Mouse (Mus musculus) testis, postnatal 10 days (tissue): ENCODE results near the gene Tigd4.
A peak's percentile ranks its signal among the peaks of the same experiment; 100 is the strongest.
"Not testable (repeated sequence)": the region's sequence is repeated elsewhere in the genome, so short reads cannot be mapped to it uniquely, and the experiment has no call there.

Experiments used
- DNase-seq: peaks from one replicate; pipeline ENCODE4 v3.0.0; 2021; ENCODE audit warnings: low spot score

The Tigd4 gene

DNA sequence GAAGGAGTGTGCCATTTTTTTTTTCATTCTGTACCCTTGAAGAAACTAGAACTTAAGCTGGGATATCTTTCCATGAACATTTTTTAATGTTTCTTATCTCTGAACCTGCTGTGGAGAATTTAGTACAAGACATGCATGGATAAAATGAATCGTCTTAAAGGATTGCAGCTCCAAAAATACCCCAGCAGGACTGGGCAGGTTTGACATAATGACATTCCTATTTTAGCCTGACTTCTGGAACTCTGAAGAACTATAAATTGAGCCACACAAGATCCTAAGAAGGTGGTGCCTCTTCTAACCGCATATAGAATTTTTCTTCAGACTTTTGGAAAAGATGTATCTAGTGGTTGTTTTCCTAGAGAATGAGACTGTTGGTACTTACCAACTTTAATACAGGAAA is at the start of gene Tigd4:
TSS of gene Tigd4 (plus strand) at position 301 of the 400 bp plus-strand sequence.
- DNase-seq: no peak

DNA sequence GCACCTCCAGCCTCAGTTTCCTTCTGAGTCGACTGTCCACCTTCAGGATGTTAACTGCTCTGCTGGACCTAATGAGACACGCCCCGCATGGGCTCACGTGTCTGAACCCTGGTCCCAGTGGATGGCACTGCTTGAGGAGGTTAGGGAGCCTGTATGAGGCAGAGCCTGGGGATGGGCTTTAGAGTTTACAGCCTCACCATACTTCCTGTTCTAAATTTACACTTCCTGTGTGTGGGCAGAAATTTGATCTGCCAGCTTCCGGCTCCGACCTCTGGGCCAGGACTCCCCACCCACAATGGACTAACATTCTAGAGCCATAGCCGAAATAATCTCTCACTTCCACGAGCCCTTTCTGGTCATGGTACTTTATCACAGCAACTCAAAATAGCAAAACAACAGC is 46.2 kb upstream of the Tigd4 start:
- no peak for DNase-seq

DNA sequence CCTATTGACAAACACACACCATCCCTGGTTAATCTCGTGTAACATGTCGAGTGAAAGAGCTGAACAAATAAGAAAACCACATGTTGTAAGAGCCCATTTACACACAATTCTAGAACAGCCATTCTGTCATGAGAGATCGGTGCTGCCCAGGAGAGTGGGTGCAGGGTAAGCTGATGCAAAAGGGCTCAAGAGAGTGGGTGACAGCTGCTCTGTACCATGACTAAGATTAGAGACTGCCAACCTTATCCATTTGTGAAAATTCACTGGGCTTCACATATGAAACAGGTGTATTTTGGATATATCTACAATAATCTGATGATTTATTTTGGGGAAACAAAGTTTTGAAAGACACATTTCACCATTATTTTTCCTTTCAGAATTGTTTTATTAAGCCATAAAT is 37.6 kb upstream of the Tigd4 start:
- no peak for DNase-seq

DNA sequence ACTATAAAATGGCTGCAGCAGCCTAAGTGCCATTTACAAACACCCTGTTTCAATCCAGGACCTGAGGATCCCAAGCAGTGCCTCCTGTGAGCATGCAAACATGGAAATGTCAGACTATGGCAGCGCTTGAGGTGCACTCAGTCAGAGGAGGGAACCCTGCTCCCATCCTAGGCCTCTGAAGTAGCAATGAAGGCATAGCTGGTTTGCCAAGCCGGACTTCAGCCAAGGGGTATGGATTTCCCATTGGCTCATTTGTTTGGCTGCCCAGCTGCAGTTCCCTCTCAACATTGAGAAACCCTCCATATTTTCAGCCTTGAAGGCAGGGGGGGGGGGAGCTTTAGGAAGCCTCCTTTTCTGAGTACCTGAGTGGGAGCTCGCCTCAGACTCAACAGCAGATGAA is 35.1 kb upstream of the Tigd4 start:
- no peak for DNase-seq

DNA sequence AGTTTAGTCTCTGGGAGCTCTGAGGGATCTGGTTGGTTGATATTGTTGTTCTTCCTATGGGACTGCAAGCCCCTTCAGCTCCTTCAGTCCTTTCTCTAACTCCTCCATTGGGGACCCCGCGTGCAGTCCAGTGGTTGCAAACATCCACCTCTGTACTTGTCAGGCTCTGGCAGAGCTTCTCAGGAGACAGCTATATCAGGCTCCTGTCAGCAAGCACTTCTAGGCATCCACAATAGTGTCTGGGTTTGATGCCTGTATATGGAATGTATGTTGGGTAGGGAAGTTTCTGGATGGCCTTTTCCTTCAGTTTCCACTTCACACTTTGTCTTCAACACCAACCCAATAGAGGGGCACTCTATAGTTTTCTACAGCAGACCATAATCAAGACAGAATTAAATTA is 30.5 kb upstream of the Tigd4 start:
- DNase-seq: not testable (repeated sequence)

DNA sequence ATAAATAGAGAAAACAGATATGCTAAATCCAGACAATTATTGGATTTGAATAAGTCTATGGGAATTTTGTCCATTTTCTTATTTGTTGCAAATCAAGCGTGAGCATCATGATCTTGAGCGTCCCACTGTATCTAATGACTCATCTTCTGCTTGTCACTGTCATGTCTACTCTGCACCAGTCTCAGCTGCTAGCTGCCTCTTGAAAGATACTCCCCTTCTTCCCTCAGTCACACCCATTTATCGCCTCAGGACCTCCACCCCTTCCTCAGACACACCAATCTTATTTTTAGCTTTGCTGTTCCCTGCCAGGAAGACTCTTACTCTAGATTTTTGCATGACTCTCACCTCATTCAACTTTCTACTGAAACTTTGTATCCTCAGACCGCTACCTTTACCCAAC is 30.0 kb upstream of the Tigd4 start:
- no peak for DNase-seq

DNA sequence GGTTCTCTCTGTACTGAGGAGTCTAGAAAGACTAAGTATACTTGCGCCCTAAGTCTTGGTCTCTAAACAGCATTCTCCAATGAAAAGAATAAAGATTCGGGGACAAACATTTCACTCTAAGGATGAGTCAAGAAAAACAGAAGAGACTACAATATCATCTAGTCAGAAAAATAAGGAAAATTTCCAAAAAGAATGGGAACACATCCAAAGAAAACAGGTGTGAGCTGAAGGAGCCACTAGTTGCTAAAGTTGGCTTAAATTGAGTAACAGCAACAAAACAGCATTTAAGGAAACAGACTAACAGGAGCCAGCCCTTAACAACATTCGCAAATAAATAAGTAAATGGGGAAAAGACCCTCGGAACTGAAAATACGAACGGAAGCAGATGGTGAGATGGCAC is 24.8 kb upstream of the Tigd4 start:
- no peak for DNase-seq

DNA sequence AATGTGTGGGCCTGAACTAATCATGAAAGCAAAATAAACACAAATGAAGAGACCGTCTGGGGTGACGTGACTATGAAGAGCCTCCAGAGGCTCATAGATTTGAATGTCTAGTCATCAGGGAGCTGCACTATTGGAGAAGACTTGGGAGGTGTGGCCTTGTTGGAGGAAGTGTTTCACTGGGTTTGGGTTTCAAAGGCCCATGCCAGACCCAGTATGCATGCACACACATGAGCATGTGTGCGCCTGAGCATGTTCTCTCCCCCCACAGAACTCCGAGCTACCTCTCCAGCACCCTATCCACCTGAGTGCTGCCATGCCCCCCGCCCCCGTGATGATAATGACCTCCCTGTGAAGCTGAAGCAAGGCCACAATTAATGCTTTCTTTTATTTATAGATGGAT is 23.8 kb upstream of the Tigd4 start:
- DNase-seq: no peak

DNA sequence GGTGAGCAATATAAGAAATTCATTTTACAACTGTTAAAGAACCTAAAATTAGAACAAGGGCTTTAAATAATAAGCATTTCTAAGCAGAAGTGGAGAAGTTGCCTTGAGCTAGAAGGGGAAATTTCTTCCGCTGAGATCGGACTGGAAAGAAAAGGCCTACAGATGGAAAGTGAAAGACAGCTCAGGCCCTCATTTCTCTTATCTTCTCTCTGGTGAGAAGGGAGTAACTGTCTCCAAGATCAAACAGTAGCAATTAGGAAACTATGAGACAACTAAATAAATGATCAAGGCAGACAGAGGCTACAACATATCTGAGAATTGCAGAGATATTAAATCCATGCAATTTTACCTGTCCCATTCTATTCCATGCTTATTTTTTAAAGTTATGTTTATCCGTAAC is 22.9 kb upstream of the Tigd4 start:
- no peak for DNase-seq

DNA sequence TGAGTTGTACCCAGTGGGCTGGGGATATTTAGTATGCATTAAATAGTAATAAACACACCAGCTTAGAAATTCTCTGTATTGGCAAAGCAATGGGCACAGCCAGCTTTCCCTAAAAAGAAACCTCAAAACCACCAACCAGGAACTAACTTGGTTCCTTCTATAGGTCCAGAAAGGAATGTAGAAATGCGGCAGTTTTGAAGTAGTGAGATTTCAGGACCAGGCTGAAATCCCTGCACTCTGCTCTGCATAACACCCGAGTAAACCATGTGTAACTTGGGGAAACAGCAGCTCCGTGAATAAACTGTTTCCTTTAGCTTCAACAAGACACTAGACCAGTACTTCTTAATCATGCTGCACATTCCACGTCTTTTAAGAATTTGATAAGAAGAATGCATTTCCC is 12.7 kb upstream of the Tigd4 start:
- DNase-seq: no peak

DNA sequence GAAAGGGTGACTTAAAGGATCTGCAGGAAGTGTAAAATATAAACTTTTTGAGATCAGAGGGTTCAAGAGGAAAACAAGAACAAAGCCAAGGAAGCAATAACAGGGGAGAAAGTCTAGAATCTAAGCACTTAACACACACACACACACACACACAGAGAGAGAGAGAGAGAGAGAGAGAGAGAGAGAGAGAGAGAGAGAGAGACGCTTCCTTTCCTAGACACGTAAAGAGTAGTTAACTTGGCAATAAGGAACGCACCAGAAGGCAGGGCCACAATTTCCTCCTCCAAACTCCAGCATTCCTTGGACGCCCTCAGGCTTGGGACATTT is 11.7 kb upstream of the Tigd4 start:
- DNase-seq: no peak

DNA sequence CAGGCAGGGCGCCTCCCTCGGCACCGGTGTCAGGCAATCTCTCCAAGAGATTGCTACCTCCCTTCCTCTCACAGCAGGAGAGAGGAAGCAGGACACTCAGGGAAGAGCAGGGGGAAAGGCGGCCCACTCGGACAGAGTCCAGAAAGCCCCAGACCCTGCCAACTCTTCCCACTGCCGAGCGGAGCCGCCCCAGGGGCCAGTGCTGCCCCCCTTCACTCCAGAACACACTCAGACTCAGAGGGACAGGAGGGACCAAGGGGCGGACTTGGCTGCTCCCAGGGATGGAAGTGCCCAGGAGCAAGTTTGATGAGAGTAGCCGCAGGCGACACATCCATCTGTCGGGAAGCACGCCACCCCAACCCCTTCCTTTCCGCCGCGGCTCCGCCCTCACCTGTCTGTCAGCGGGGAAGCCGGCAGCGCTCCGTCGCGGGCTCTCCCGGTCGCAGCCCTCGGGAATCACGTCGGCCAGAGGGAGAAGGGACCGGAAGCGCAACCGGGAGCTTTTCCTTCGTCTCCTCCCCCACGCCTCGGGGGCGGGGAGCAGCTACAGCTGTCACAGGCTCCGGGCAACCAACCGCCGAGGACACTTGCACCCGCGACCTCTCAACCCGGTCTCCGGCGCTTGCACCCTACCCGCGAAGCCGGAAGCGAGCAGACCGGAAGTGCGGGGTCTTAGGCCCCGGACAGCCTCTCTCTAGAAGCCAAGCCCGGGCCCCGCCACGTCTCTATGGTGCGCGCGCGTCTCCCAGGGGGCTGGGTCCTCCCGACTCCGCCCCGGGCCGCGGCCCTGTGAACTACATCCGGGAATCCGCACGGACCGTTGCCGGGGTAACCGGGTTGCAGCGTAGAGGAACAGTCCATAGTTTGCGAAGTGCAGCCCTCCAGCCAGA is 11.1 kb upstream of the Tigd4 start, which contains the start of gene Arfip1:
TSS of gene Arfip1 (minus strand) at position 603 of the 890 bp plus-strand sequence.
- DNase-seq: peak; percentile 99

DNA sequence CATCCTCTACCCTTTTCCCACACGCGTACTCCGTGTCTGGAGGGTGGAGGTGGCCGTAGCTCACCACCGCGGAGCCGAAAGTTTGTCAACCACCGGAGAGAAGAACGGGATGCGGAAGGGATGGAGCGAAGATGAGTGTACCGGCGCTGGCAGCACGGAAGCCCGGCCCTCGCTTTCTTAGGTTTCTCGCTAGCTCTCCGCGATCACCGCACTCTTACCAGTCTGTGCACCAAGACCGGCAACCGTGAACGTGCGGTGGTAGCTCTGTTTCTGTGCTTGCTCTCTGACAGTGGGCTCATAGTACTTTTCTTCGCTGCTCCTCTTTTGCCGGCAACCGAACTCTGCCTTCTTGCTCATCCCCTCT is 10.5 kb upstream of the Tigd4 start:
- no peak for DNase-seq

DNA sequence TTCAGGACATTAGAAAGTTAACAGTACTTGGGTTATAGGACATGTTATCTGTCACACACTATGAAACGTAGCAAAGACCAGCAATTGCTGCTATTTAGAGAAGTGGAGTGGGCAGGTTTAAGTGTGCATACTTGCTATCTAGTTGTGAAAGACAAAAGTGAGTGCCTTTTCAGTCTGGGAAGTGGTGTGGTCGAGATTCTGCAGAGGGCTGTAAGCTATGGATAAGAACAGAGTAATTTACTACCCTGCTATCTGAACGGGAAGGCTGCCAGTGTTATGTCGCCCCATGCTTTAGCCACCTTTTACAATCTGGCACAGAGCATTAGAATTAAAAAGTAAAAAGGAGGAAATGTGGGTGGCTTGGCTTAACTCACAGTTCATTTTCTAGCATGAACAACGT is 6.6 kb upstream of the Tigd4 start:
- DNase-seq: no peak

DNA sequence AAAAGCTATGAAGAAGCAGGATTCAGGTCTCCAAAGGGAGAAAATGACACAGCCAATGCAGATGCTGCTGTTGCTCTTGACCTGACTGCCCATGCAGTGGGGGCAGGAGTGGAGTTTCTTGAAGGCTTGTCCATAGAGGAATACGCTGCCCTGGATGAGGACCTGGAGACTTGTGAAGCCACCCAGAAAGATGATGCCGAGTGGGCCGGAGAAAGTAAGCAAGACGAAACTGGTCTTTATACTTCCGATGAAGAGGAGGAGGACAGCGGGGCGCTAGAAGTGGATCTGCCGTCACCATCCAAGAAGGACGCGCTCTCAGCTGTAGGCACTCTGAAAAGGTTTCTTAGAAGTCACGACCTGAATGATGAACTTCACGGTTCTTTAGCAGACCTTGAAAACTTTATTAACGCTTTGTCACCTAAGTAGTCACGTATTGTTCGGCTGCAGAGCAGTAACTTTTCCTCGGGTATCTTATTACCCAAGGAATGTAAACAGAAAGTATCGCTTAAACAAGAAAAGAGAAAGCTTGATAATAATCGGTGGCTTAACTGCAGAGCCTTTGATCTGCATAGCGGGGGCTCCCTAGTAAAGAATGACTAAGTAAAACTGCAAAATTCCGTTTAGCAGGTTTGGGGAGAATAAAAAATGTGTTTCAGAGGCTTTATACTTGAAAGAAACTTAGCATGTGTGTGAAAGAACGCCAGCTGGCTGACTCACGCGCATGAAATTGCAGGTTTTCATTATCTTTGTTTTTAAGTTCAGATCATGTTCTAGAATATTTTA is 1.7 kb downstream of the Tigd4 start:
- no peak for DNase-seq

DNA sequence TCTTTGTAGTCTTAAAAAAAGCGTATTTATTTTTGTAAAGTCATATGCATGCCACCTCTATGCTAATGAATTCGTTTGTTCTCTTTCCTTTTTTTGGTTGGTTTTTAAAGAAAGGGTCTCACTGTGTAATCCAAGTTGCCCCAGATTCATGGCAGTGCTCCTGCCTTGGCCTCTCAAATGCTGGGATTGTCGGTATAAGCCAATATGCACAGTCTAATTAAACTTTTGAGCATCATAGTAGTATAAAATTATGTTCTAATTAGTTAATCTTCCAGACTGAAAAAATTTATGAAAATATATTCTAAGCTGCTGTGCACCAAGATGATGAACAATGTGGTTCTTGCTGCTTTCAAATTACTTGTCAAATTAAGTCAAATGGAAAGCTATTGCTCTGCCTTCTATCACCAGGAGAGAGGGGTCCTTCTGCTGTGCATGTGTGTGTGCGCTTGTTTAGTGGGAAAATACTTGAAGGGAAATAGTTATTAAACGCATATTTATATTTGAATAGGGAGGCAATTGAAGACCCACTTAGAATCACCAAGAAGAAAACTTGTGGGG is 2.4 kb downstream of the Tigd4 start:
- DNase-seq: no peak

DNA sequence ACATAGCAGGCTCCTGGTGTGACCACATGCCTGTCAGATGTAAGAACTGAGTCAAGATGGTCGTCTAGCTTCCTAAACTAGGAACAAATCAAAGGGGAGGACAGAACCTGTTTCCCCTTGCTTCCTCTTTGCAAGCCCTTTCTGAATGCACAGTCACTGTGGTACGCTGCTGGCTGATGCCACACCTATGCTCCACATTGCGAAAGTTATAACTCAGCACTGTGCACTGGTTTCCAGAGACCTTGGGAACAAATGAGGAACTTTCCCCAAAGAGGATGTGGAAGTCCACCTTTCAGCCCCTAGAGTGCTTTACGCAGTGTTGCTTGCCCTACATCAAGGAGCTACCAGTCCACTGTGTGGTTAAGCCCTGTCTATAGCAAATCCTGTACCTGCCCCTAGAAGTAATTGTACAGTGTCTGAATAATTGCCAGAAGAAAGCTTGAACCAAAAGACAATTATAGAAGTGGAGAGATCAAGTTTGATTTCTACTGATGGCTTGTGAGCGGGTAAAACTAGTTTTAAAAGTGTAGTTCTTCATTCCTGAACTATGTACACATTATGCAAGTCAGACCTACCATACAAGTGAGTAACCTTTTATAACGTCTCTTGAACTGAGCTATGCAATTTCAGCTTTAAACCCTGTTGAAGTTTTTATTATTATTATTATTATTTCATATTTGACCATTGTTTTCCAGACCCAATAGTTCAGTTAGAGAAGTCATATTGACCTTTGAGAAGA is 4.8 kb downstream of the Tigd4 start:
- no peak for DNase-seq

DNA sequence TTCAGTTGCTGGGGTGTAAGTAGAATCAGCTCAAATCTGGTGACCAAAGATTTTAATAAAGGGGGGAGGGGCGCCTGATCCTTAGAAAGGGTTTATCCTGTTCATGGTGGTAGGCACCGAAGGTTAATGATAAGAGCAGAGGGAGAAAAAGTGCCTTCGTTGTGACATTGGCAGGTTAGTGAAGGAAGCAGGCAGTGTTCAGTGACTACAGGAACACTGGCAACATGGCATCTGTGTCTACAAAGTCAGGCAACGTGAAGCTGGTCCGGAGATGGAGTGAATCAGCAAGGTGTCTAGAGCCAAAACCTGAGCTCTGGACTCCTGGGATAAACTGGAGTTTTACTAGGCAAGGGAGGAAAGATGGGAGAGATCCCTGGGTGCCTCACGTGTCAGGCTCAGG is 5.4 kb downstream of the Tigd4 start:
- no peak for DNase-seq

DNA sequence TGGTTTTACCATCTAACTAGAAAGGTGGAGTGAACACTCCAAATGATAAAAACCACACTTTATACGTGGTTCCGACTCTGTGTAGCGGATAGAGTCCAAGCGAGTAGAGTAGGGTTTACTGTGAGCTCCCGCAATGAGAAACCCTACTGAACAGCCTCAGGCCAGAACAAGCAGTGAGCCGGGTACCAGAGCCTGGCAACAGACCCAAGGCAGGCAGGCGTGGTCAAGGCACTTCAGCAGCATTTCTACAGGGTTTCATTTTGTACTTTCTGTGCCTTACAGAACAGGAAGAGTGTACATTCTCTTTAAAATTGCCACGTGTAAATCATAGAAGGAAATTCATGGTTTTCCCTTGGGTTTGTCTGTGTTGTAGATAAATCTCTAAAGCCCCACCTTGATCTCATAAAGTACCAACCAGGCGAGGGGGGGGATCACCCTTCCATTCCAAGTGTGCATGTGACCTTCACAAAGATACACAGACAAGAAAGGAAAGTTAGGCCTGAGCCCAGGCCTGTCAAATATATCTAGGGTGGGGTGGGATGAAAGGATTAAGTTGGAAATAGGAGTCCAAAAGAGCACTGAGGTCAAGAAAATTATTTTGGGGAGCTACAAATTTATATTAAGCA is 8.6 kb downstream of the Tigd4 start:
- DNase-seq: no peak

DNA sequence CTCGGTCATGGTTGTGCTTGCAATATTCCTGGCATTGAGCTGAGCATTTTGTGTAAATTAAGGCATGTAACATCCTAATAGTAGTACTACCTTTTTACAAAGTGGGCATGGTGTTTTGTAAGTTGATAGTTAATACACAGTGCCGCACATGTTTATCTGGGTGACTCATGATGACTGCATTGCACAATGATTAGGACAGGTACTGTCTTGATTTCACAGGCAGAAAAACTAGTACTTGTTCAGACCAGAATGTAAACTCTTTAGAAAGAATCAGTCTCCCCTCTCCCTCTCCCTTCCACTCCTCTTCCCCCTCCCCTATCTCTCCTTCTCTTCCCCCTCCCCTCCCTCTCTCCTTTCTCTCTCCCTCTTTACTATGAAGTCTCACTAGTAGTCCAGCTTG is 9.4 kb downstream of the Tigd4 start:
- DNase-seq: no peak

DNA sequence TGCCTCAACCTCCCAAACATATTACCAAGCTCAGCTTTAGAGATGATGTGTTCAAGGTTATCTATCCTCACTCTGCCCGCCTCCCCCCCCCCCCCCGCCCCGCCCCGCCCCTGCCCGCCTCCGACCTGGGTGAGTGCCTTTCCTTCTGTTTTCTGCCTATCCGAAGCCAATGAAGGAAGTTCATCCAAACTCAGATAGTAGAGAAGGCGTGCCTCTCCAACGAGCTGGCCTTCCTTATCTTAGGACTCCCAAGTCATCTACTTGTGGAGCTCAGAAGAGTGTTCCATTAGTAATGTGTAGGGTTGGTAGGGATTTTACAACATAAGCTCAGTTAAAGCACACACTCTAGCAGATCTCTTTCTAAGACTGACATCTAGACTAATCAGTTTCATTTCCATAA is 9.8 kb downstream of the Tigd4 start:
- DNase-seq: no peak

DNA sequence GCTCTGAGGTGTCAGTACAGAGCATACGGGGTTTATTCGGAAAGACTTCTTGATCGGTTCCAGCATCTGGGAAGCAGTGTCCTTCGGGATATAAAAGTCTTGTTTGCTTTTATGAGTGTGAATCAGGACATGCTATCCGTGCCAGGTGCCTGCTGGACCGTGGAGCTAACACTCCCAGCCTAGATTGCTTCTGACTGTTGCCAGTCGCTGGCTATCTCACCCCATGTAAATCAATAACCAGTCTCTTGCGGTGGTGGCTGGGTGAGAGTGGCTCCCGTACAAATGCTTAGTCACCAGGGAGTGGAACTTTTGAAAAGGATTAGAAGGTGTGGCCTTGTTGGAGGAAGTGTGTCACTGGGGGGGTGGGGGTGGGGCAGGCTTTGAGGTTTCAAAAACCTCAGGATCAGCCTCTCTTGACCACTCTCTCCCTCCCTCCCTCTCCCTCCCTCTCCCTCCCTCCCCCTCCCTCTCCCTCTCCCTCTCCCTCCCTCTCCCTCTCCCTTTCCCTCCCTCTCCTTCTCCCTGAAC is 16.9 kb downstream of the Tigd4 start:
- no peak for DNase-seq
